Mouse (Mus musculus) ES-E14 (cell line): ENCODE measurements around the gene Ucp3. TPM values are rescaled to one million over a fixed set of nuclear protein-coding genes. Genes with fewer than 3 reads are reported as not detected.

Experiments
- DNase-seq: peaks from one replicate; pipeline ENCODE4 v3.0.0-alpha.2; 2013; ENCODE audit warnings: low read depth, low spot score
- H3K27ac ChIP-seq: 2 replicates; pipeline ENCODE4 v1.5.1; 2012; ENCODE audit warnings: low read depth, mild to moderate bottlenecking, low read length, moderate library complexity, mixed read lengths; ENCODE audit not compliant: poor library complexity, insufficient read depth, severe bottlenecking
- H3K36me3 ChIP-seq: 2 replicates; pipeline ENCODE4 v1.6.1; 2012; ENCODE audit warnings: mild to moderate bottlenecking, low read length, moderate library complexity, mixed read lengths; ENCODE audit not compliant: control insufficient read depth, poor library complexity, insufficient read depth, severe bottlenecking
- H3K4me1 ChIP-seq, 2 experiments: fragments of 150-350 bp in 1 of 2; sonication (generic) in 1 of 2; 2 replicates each; pipeline ENCODE4 v1.6.1; 2012; ENCODE audit warnings: low read length in 2 of 2, mild to moderate bottlenecking in 1 of 2, mixed read lengths in 1 of 2; ENCODE audit not compliant: control insufficient read depth in 2 of 2, insufficient read depth in 2 of 2, poor library complexity in 1 of 2
- H3K4me3 ChIP-seq, 2 experiments: fragments of 150-350 bp in 1 of 2; sonication (generic) in 1 of 2; 2 replicates each; pipeline ENCODE4 v1.5.1; 2012; ENCODE audit warnings: low read length in 2 of 2, low read depth in 1 of 2, mild to moderate bottlenecking in 1 of 2, mixed read lengths in 1 of 2; ENCODE audit not compliant: insufficient read depth in 1 of 2, poor library complexity in 1 of 2, severe bottlenecking in 1 of 2
- H3K9ac ChIP-seq: 2 replicates; pipeline ENCODE4 v1.6.1; 2012; ENCODE audit warnings: low read depth, mild to moderate bottlenecking, low read length, mixed read lengths; ENCODE audit not compliant: poor library complexity, insufficient read depth, severe bottlenecking
- H3K9me3 ChIP-seq: fragments of 150-350 bp; sonication (generic); 2 replicates; pipeline ENCODE4 v1.6.1; 2012; ENCODE audit warnings: low read depth, mild to moderate bottlenecking, low read length; ENCODE audit not compliant: control insufficient read depth, insufficient read depth
- CHD2 ChIP-seq: IDR thresholded peaks from 2 replicates; pipeline ENCODE4 v1.6.1; 2014; ENCODE audit warnings: mild to moderate bottlenecking, low read depth, low read length, inconsistent platforms
- HCFC1 ChIP-seq: IDR thresholded peaks from 2 replicates; pipeline ENCODE4 v1.6.1; 2012; ENCODE audit warnings: low read length, inconsistent platforms, borderline replicate concordance; ENCODE audit not compliant: insufficient read depth
- MAFK ChIP-seq: IDR thresholded peaks from 2 replicates; pipeline ENCODE4 v1.6.1; 2014; ENCODE audit warnings: mild to moderate bottlenecking, low read depth, low read length, inconsistent platforms; ENCODE audit not compliant: insufficient read depth
- ZC3H11A ChIP-seq: IDR thresholded peaks from 2 replicates; pipeline ENCODE4 v1.6.1; 2012; ENCODE audit warnings: low read depth, mild to moderate bottlenecking, inconsistent platforms, low read length, borderline replicate concordance
- ZNF384 ChIP-seq: IDR thresholded peaks from 2 replicates; pipeline ENCODE4 v1.6.1; 2012; ENCODE audit warnings: low read depth, low read length, inconsistent platforms
- in situ Hi-C, 2 experiments: fragments of 600-800 bp; cut with MboI; formaldehyde crosslinking; loops; one replicate each; pipeline ENCODE4 v1.15.1; 2025; ENCODE audit warnings: low sequenced_read_pairs in 2 of 2, inconsistent platforms in 1 of 2; ENCODE audit not compliant: unreplicated experiment in 2 of 2
- total RNA-seq: library from RNA; depleted of rRNA; stranded (reverse); fragments of 300-350 nt; gene quantifications from 2 replicates; pipeline ENCODE4 v1.2.3, GENCODE M21; 2012

Gene Ucp3
- total RNA-seq, 1 experiment: not detected

DNA sequence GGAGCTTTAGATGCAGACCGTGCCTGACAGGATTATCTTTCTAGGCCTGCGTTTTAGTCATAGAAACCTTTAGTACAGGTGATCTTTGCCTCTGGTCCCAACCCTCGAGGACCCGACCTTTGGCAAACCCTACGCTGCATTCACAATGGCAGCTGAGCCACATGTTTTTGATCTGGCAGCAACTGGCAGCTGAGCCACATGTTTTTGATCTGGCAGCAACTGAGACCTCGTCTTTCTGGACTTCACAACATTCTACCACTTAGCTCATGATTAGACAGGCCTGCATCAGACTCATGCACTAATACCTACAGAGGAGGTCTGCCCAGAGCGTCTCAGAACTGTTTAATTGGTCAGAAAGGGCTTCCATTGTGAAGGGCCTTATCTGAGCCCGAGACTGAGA is 22.3 kb downstream of the Ucp3 start:
- in situ Hi-C loops: no loop called here
- peaks cover 55% of the 10 kb centered on the region for H3K36me3 ChIP-seq
- peak overlapping the region; percentile 74 to 94 for H3K4me3 ChIP-seq
- no peaks in the 10 kb centered on the region for H3K9me3 ChIP-seq
- H3K27ac ChIP-seq: peak overlapping the region; percentile 67
- H3K9ac ChIP-seq: peak overlapping the region; percentile 53
- peaks cover 3 to 28% of the 10 kb centered on the region in 2 experiments; a peak in 2 of 4 replicates for H3K4me1 ChIP-seq
- no peak for DNase-seq
- TF ChIP-seq HCFC1 (no peak), MAFK (no peak), ZNF384 (no peak), CHD2 (no peak), ZC3H11A (no peak)

DNA sequence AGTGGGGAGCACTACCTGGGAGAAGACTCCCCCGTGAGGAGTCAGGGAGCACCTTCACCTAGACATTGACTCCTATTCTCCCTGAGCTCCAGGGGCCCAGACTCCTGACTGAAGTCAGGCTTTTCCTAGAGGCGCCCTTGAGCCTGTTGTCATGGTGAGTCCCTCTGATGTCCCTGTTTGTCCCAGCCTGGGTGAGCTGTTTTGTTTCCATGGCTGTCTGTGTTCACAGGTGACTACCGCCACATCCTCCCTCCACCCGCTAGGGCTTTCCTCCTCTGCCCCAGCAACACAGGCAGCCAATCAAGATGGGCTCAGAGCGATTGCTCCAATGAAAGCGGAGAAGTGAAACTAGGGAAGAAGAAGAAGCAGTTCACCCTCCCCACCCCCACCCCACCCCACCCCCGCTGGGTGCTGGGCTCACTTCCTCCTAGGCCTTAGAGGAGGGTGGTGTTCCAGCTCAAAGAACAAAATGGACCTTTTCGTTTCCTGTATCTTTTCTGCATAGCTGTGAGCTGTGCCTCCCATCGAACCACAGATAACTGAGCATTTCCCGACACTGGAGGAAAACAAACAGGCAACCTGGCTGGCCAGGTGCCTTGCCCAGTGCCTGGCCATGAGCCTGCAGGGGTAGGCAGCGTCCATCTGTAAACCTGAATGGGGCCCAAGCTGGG is 22.9 kb downstream of the Ucp3 start:
- TF ChIP-seq ZC3H11A (no peak), HCFC1 (no peak), MAFK (no peak), ZNF384 (no peak), CHD2 (no peak)
- Histone ChIP-seq H3K9ac (peak overlapping the region; percentile 53), H3K27ac (peak overlapping the region; percentile 67), H3K9me3 (no peaks in the 10 kb centered on the region), H3K4me1 (peaks cover 3 to 31% of the 10 kb centered on the region in 2 experiments; a peak in 2 of 4 replicates), H3K4me3 (peak overlapping the region; percentile 74 to 94; a peak in 2 of 4 replicates), H3K36me3 (peaks cover 55% of the 10 kb centered on the region)
- in situ Hi-C loops: no loop called here
- peak; percentile 81 for DNase-seq

DNA sequence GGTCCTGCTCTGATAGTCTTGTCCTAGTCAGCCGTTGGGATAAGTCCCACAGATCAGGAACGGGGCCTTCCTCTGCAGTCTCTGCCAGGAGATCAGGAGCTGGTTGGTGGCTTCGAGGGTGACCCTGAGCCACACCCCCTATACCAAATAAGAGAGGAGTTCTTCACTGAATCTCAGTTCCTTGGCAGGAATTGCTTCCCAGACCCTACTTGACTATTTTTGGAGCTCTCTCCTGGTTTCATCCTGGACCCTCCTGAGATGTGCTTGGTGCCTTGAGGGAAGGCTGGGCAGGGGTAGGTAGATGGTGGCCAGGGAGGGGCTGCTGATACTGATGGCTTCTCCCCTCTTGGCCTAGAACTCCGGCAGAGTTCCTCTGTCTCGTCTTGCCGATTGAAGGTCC is 23.6 kb downstream of the Ucp3 start:
- H3K4me3 ChIP-seq: peak overlapping the region in 1 of 2 experiments; percentile 8; a peak in 1 of 4 replicates
- peak overlapping the region; percentile 33; the same call in 1 of the 2 replicates for H3K27ac ChIP-seq
- H3K9me3 ChIP-seq: no peaks in the 10 kb centered on the region
- H3K36me3 ChIP-seq: peaks cover 55% of the 10 kb centered on the region
- in situ Hi-C loops: no loop called here
- DNase-seq: no peak
- peak overlapping the region; percentile 18; the same call in 1 of the 2 replicates for H3K9ac ChIP-seq
- peaks cover 3 to 37% of the 10 kb centered on the region in 2 experiments; a peak in 3 of 4 replicates for H3K4me1 ChIP-seq
- TF ChIP-seq CHD2: no peak
- no peak for TF ChIP-seq ZNF384
- no peak for TF ChIP-seq MAFK
- TF ChIP-seq ZC3H11A: no peak
- TF ChIP-seq HCFC1: no peak

DNA sequence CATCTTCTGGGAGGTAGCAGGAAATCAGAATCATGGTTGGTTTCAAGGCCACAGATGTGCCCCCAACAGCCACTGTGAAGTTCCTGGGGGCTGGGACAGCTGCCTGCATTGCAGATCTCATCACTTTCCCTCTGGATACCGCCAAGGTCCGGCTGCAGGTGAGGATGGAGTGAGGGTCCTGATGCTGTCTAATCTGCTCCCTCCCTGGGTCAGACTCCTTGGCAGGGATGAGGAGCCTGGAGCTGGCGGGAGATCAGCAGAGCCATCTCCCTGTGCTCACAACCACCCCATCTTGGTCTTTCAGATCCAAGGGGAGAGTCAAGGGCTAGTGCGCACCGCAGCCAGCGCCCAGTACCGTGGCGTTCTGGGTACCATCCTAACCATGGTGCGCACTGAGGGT is 24.0 kb downstream of the Ucp3 start:
- peaks cover 3 to 41% of the 10 kb centered on the region in 2 experiments; a peak in 3 of 4 replicates for H3K4me1 ChIP-seq

More for the DNA sequence above, 24.0 kb downstream of the Ucp3 start:
- no peak for DNase-seq
- in situ Hi-C loops: no loop called here
- H3K9ac ChIP-seq: 0 out of 2 replicates have a peak overlapping the region, but pooled peaks have one; percentile 8
- peak overlapping the region in 1 of 2 experiments; percentile 13; a peak in 1 of 4 replicates for H3K4me3 ChIP-seq
- H3K27ac ChIP-seq: no peak overlapping the region; the same call in 1 of the 2 replicates
- no peaks in the 10 kb centered on the region for H3K9me3 ChIP-seq
- peaks cover 55% of the 10 kb centered on the region for H3K36me3 ChIP-seq
- TF ChIP-seq ZC3H11A: no peak
- no peak for TF ChIP-seq HCFC1
- TF ChIP-seq MAFK: no peak
- no peak for TF ChIP-seq CHD2
- TF ChIP-seq ZNF384: no peak
